Mouse (Mus musculus) midbrain, embryonic 14.5 days (tissue): ENCODE results near the gene Agpat3. TPM values are rescaled to one million over a fixed set of nuclear protein-coding genes. Genes with fewer than 3 reads are reported as not detected.

Experiments used
- ATAC-seq: fragments of 200-750 bp; cut with Nextera tagmentation; 2 replicates; pipeline ENCODE4 v1.8.0; 2017; ENCODE audit warnings: moderate number of reproducible peaks, moderate library complexity; ENCODE audit not compliant: low FRiP score, low TSS enrichment
- DNase-seq: peaks from one replicate; pipeline ENCODE4 v3.0.0-alpha.2; 2015
- H3K27ac ChIP-seq: fragments of 300-500 bp; sonication (generic); replicated peaks from 2 replicates; pipeline ENCODE4 v1.5.1; 2014; ENCODE audit warnings: mild to moderate bottlenecking, low read depth, low read length, moderate library complexity
- H3K27me3 ChIP-seq: fragments of 300-500 bp; sonication (generic); 2 replicates; pipeline ENCODE4 v1.6.1; 2014; ENCODE audit warnings: low read length, control low read depth, mixed read lengths; ENCODE audit not compliant: control insufficient read depth, insufficient read depth
- H3K36me3 ChIP-seq: fragments of 300-500 bp; sonication (generic); 2 replicates; pipeline ENCODE4 v1.6.1; 2014; ENCODE audit warnings: low read length, control low read depth; ENCODE audit not compliant: control insufficient read depth, insufficient read depth
- H3K4me1 ChIP-seq: fragments of 300-500 bp; sonication (generic); 2 replicates; pipeline ENCODE4 v1.6.1; 2014; ENCODE audit warnings: mild to moderate bottlenecking, antibody characterized with exemption, low read length, control low read depth; ENCODE audit not compliant: control insufficient read depth, insufficient read depth
- H3K4me2 ChIP-seq: fragments of 300-500 bp; sonication (generic); 2 replicates; pipeline ENCODE4 v1.6.1; 2014; ENCODE audit warnings: mild to moderate bottlenecking, low read length, moderate library complexity
- H3K4me3 ChIP-seq: fragments of 300-500 bp; sonication (generic); replicated peaks from 2 replicates; pipeline ENCODE4 v1.5.1; 2014; ENCODE audit warnings: low read depth, low read length
- H3K9ac ChIP-seq: fragments of 300-500 bp; sonication (generic); replicated peaks from 2 replicates; pipeline ENCODE4 v1.6.1; 2014; ENCODE audit warnings: mild to moderate bottlenecking, low read length, moderate library complexity
- H3K9me3 ChIP-seq: fragments of 300-500 bp; sonication (generic); 2 replicates; pipeline ENCODE4 v1.6.1; 2016; ENCODE audit warnings: low read length, control low read depth, mixed read lengths; ENCODE audit not compliant: control insufficient read depth
- WGBS: fragments of 180-500 bp; shearing (Covaris S2); extraction: QIAGEN DNeasy Blood & Tissue Kit; methylation state at CpG from one replicate; pipeline ENCODE4 v1.1.7; 2014; 5-methylcytosine and 5-hydroxymethylcytosine counted together
- polyA plus RNA-seq: library from polyadenylated mRNA; unstranded; fragments of >200 nt; fragmentation: Nextera tagmentation; extraction: Ambion mirVana; gene quantifications from 2 replicates; pipeline ENCODE4 v1.2.1, GENCODE M21; 2014

Gene Agpat3
- polyA plus RNA-seq, 1 experiment from 2014 or later = 61.4 TPM

DNA sequence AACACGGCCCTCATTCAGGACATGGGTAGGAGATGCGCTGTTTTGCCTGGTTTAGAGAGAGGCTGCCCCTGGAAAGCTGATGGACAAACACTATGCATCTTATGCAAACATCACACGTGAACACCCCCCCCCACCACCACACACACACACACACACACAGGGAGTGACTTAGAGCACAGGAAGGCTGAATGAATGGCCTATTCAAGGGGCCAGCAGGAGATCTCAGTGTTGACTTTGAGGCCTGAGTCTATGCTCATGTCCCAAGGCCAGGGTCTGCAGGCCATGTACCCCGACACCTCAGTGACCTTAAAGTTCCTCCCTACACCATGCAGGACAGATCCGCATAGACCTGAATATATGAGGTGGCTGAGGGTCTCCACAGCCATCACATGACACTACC lies 64.2 kb downstream of the Agpat3 start:
- ATAC-seq (no peak), DNase-seq (no peak)
- no peak overlapping the region for H3K4me3 ChIP-seq
- H3K9me3 ChIP-seq = no peaks in the 10 kb centered on the region
- WGBS = 86% methylated on average over 5 of the region's 5 CpGs
- H3K27me3 ChIP-seq = no peaks in the 10 kb centered on the region
- H3K9ac ChIP-seq = no peak overlapping the region
- no peak overlapping the region for H3K4me2 ChIP-seq
- peaks cover 46% of the 10 kb centered on the region for H3K36me3 ChIP-seq
- no peak overlapping the region for H3K27ac ChIP-seq
- H3K4me1 ChIP-seq = no peaks in the 10 kb centered on the region

DNA sequence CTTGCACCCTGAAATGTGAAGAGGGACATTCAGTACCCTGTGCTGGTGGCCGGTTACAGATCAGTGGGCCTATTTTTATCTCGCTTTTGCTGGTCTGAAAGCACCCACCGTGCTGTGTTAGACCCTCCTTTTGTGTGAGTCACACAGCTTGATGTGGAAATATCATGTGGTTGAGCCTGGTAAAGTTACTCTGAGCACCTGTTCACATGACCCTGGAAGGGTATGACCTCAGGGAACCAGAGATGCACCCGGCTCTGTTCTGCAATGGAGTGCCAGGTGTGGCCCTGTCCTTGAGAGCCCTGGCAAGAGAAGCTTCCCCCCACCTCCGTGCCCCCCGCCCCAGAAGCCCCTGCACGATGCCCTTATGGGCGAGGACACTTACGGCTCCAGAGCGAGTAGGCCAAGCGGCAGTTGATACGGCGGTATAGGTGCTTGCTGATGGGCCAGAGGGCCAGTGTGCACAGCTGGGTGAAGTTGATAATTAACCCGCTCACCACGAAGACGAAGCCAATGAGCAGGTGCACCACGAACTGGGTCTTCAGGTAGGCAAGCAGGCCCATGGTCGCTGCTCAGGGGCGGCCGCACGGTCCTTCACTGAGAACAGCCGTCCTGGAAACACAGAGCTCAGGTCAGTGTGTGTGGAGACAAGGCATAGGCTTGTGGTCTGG lies 64.7 kb downstream of the Agpat3 start:
- DNase-seq = no peak
- Histone ChIP-seq H3K27ac (no peak overlapping the region), H3K4me1 (no peaks in the 10 kb centered on the region), H3K9ac (no peak overlapping the region), H3K27me3 (no peaks in the 10 kb centered on the region), H3K4me3 (no peak overlapping the region), H3K4me2 (no peak overlapping the region), H3K36me3 (peaks cover 51% of the 10 kb centered on the region), H3K9me3 (no peaks in the 10 kb centered on the region)
- WGBS = 97% methylated on average over 22 of the region's 22 CpGs
- ATAC-seq = no peak

DNA sequence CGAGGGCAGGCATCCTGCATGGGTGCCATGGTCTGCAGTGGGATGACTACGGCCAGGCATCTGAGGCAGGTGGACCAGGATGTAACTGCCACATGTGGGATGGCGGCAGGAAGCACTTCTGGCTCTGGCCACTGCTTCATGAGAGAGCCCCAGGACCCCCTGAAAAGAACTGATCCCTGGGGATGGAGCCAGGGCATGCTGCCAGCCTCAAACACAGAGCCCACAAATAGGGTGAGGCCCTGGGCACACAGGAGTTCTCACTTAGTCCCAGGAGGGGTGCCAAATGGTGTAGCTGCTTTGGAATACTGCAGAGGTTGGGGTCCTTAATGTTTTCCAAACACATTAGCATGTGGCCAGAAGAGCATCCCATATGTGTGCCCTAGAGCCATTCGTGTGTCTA lies 66.3 kb downstream of the Agpat3 start:
- peaks cover 68% of the 10 kb centered on the region for H3K36me3 ChIP-seq
- H3K27me3 ChIP-seq = no peaks in the 10 kb centered on the region
- H3K4me3 ChIP-seq = no peak overlapping the region
- no peak overlapping the region for H3K9ac ChIP-seq
- H3K27ac ChIP-seq = no peak overlapping the region
- WGBS = 93% methylated on average over 4 of the region's 4 CpGs
- DNase-seq (no peak), ATAC-seq (no peak)
- H3K4me2 ChIP-seq = no peak overlapping the region
- H3K9me3 ChIP-seq = no peaks in the 10 kb centered on the region
- no peaks in the 10 kb centered on the region for H3K4me1 ChIP-seq

DNA sequence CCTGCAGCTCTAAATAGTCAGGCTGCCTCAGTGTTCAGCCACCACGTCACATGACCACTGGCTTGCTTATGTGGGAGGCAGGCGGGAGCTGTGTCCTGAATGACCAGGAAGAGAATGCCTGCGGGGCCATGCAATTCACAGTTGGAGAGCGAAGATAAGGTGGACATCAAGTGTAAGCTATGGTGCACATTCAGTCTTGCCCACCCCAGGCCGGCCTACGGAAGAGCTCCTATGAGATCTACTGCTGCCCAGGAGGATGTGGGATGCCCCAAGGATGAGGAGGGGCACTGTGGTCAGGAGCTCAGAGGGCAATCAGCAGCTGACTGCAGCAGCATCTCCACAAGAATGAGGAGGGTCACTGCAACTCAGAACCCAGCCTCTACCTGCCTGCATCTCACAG lies 66.9 kb downstream of the Agpat3 start:
- peaks cover 73% of the 10 kb centered on the region for H3K36me3 ChIP-seq
- H3K27ac ChIP-seq = no peak overlapping the region
- no peak overlapping the region for H3K4me2 ChIP-seq
- H3K9me3 ChIP-seq = no peaks in the 10 kb centered on the region
- ATAC-seq = no peak
- no peaks in the 10 kb centered on the region for H3K27me3 ChIP-seq
- H3K9ac ChIP-seq = no peak overlapping the region
- H3K4me1 ChIP-seq = no peaks in the 10 kb centered on the region
- no peak for DNase-seq
- no peak overlapping the region for H3K4me3 ChIP-seq
- WGBS = 91% methylated on average over 6 of the region's 6 CpGs

DNA sequence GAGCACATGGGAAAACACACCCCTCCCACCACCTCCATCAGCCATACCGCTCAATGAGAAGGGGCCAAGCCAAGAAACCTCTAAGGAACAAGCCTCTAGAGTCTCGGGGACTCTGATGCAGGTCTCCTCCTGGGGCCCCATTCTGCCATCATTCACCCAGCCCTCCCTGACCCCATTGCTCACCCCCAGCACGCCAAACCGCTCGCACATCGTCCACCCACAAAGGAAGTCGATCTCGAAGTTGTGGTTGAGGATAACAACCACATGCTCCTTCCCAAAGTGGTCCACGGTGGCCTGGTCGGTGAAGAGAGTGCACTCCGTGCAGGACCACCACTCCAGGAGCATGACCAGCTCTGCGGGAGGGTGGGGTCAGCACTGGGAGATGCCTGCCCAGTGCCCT lies 67.5 kb downstream of the Agpat3 start:
- H3K9me3 ChIP-seq = no peaks in the 10 kb centered on the region
- 93% methylated on average over 12 of the region's 12 CpGs for WGBS
- no peak for ATAC-seq
- no peak overlapping the region for H3K4me3 ChIP-seq
- no peak overlapping the region for H3K27ac ChIP-seq
- no peaks in the 10 kb centered on the region for H3K4me1 ChIP-seq
- DNase-seq = no peak
- H3K27me3 ChIP-seq = no peaks in the 10 kb centered on the region
- no peak overlapping the region for H3K9ac ChIP-seq
- peaks cover 79% of the 10 kb centered on the region for H3K36me3 ChIP-seq
- no peak overlapping the region for H3K4me2 ChIP-seq

DNA sequence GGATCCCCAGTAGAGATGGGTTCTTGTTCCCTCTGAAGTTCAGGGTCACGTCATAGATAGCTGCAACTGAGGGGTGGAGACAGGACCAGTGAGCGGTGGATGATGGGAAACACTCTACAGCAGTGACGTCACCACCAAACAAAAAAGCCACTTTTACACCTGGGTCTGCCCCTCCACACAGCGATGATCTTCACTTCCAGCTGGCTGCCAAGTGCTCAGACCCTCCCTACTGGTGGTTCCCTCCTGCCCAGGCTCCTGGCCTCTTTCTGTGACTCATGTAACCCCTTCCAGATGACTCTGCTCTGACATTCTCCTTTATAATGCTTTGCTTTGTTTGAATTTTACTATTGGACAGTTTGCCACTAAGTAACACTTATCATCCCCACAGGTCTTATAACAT lies 69.9 kb downstream of the Agpat3 start:
- H3K4me2 ChIP-seq = no peak overlapping the region
- no peak overlapping the region for H3K4me3 ChIP-seq
- no peaks in the 10 kb centered on the region for H3K27me3 ChIP-seq
- ATAC-seq (no peak), DNase-seq (no peak)
- H3K36me3 ChIP-seq = peaks cover 86% of the 10 kb centered on the region
- H3K9ac ChIP-seq = no peak overlapping the region
- 95% methylated on average over 4 of the region's 4 CpGs for WGBS
- no peak overlapping the region for H3K27ac ChIP-seq
- no peaks in the 10 kb centered on the region for H3K4me1 ChIP-seq
- no peaks in the 10 kb centered on the region for H3K9me3 ChIP-seq

DNA sequence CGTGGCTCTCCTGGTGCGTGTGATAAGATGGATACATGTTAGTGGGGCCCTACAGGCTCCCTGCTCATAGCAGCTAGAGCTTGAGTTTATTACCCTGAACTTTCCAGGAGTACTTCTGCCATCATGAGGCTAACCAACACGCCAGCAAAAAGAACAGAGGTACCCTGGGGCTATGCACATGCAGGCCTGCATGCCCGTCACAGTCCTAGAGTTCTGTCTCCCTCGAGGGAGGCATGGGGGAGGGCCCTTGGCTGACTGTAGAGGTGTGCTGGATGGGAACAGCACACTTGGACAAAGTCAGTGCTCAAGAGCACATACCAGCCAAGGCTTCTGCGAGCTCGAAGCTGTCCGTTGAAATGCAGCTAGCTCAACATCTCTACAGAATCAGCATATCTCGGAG lies 71.8 kb downstream of the Agpat3 start:
- Histone ChIP-seq H3K4me1 (no peaks in the 10 kb centered on the region), H3K9ac (no peak overlapping the region), H3K9me3 (no peaks in the 10 kb centered on the region), H3K4me3 (no peak overlapping the region), H3K4me2 (no peak overlapping the region), H3K36me3 (peaks cover 86% of the 10 kb centered on the region), H3K27ac (no peak overlapping the region), H3K27me3 (no peaks in the 10 kb centered on the region)
- ATAC-seq (no peak), DNase-seq (no peak)
- WGBS = 90% methylated on average over 9 of the region's 9 CpGs

DNA sequence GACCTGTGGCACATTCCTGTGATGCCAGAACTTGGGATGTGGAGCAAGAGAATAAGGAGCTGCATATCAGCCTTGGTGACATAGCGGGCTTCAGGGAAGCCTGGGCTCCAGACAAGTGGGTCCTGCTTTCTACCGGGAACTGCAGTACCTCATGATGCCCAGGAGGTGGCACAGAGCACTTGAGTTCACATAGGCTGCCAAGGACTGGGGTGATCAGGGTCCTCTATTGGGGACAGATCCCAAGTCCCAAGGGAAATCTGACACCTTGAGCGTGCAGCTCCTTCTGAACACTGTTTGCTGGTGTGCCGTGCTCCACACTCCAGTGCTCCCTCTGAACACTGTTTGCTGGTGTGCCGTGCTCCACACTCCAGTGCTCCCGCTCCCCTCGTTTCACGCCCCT lies 73.1 kb downstream of the Agpat3 start:
- 41% methylated on average over 8 of the region's 8 CpGs for whole genome bisulfite sequencing
- Histone ChIP-seq H3K36me3 (peaks cover 88% of the 10 kb centered on the region), H3K27ac (no peak overlapping the region), H3K4me1 (no peaks in the 10 kb centered on the region), H3K9me3 (no peaks in the 10 kb centered on the region), H3K4me2 (no peak overlapping the region), H3K27me3 (no peaks in the 10 kb centered on the region), H3K9ac (no peak overlapping the region), H3K4me3 (no peak overlapping the region)
- peak; percentile 43; the same call in 1 of the 2 replicates for ATAC-seq
- peak; percentile 87 for DNase-seq

DNA sequence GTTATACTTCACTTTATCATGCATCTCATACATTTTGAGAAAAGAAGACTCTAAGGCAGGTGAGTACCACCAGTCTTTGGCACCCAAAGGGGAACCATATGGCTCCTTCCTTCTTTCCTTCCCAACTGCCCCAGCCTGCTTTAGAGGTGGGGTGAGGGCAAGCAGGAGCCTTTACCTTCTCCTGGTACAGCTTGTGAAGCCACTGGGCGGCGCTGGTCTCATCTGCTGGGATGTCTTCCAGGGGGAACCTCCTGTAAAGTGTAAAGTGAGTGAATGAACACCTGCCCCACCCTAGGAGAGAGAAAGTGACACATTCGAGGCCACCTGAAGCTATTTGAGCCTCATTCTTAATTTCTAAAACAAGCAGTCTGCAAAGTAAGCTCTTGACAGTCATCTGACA lies 74.5 kb downstream of the Agpat3 start:
- Histone ChIP-seq H3K36me3 (peaks cover 88% of the 10 kb centered on the region), H3K9me3 (no peaks in the 10 kb centered on the region), H3K27me3 (no peaks in the 10 kb centered on the region), H3K4me3 (no peak overlapping the region), H3K27ac (no peak overlapping the region), H3K4me2 (no peak overlapping the region), H3K9ac (no peak overlapping the region), H3K4me1 (no peaks in the 10 kb centered on the region)
- ATAC-seq (no peak), DNase-seq (no peak)
- WGBS = 82% methylated on average over 3 of the region's 3 CpGs
